ENCODE assay signal across 11 mouse cellular contexts in the genomic region with DNA sequence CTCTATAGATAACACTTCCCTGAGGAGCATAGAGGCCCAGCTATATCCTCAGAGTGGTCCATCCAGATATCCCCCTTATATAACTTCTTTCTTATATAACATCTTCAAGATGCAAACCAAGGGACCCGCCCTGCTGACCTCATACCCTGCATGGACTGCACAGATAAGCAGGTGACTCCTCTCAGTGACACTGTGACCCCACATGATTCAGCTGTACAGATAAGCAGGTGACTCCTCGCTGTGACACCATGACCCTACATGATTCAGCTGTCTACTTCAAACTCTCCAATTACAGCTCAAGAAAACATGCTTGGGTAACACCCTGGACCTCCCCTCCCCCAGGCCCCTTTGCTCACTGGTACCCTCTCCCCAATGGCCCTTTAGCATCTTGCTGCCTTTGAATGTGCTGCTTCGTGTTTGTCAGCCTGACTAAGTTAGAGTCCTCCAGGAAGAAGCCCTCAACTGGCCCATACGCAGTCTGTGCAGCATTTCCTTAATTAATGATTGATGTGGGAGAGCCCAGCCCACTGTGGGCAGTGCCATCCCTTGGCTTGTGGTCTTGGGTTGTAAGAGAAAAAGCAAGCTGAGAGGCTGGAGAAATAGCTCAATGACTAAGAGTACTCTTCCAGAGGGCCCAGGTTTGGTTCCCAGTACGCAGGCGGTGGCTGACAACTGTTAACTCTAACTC. TPM values are rescaled to one million over a fixed set of nuclear protein-coding genes. Genes with fewer than 3 reads are reported as not detected.
DNase-seq lines count a peak whose midpoint lies in the region; ATAC-seq lines count a peak whose summit lies in the region.
"Had no signal": no experiment of that assay in that cellular context is flagged by ENCODE, and none has a peak within 500 bp of the region (broad histone marks: within the 10 kb centered on the region; RNA-seq: fewer than 3 reads in every experiment).

No protein-coding gene starts in this region.

- no peak overlapping the region for H3K9ac ChIP-seq in kidney, embryonic 14.5 days (ENCODE audit: low read depth, low read length)
- no peak overlapping the region for H3K9ac ChIP-seq in limb, embryonic 13.5 days

- H3K9me3 ChIP-seq in kidney, embryonic 14.5 days (ENCODE audit: control insufficient read depth, low read length) = no peaks in the 10 kb centered on the region
- peaks cover under 1% of the 10 kb centered on the region; the same call in 1 of the 2 replicates for H3K9me3 ChIP-seq in limb, embryonic 13.5 days

- no peaks in the 10 kb centered on the region for H3K27me3 ChIP-seq in kidney, embryonic 14.5 days (ENCODE audit: control insufficient read depth, insufficient read depth, low read length)
- no peaks in the 10 kb centered on the region for H3K27me3 ChIP-seq in limb, embryonic 13.5 days

- ATAC-seq in kidney, embryonic 14.5 days (ENCODE audit: low FRiP score, low TSS enrichment) = peak; percentile 52; the same call in 1 of the 2 replicates
- ATAC-seq in limb, embryonic 13.5 days (ENCODE audit: low FRiP score, low read depth) = peak; percentile 77; the same call in 1 of the 2 replicates

- H3K36me3 ChIP-seq in kidney, embryonic 14.5 days (ENCODE audit: control insufficient read depth, insufficient read depth, low read length) = no peaks in the 10 kb centered on the region
- H3K36me3 ChIP-seq in limb, embryonic 13.5 days = no peaks in the 10 kb centered on the region

- H3K27ac ChIP-seq in kidney, embryonic 14.5 days (ENCODE audit: low read depth, low read length) = no peak overlapping the region
- no peak overlapping the region for H3K27ac ChIP-seq in limb, embryonic 13.5 days
- H3K27ac ChIP-seq: left cerebral cortex, adult 2 months had no signal

- H3K4me2 ChIP-seq in kidney, embryonic 14.5 days (replicated peaks; ENCODE audit: low read depth, low read length) = no peak overlapping the region
- H3K4me2 ChIP-seq in limb, embryonic 13.5 days (replicated peaks) = no peak overlapping the region

- no peak for DNase-seq in kidney, postnatal 25 days
- DNase-seq in c-Kit-positive CD71-positive TER-119-negative erythroid progenitor cells, embryonic 14.5 days (ENCODE audit: low read depth) = peak; percentile 87
- DNase-seq in spleen, postnatal 10 days (ENCODE audit: low spot score in 2 of 2) = peak; percentile 70 to 87
- DNase-seq in urinary bladder, postnatal 25 days (ENCODE audit: low spot score) = no peak
- no peak for DNase-seq in layer of hippocampus, adult 9-11 months
- DNase-seq in cerebellum, postnatal 36 days = no peak
- DNase-seq: heart, postnatal 14 days; midbrain, embryonic 14.5 days had no signal

- WGBS in kidney, embryonic 14.5 days = 44% methylated on average over 6 of the region's 6 CpGs
- 56% methylated on average over 6 of the region's 6 CpGs for WGBS in limb, embryonic 13.5 days

- H3K4me1 ChIP-seq in kidney, embryonic 14.5 days (ENCODE audit: control insufficient read depth, insufficient read depth, low read length) = peaks cover 8% of the 10 kb centered on the region
- no peaks in the 10 kb centered on the region for H3K4me1 ChIP-seq in limb, embryonic 13.5 days

- no peak overlapping the region for H3K4me3 ChIP-seq in kidney, embryonic 14.5 days (ENCODE audit: low read length)
- no peak overlapping the region for H3K4me3 ChIP-seq in limb, embryonic 13.5 days
- H3K4me3 ChIP-seq: left cerebral cortex, adult 2 months had no signal

RNA-seq across cellular contexts. Expression of a gene that starts 37.5 kb away (rescaled TPM):
- polyA plus RNA-seq in kidney, embryonic 14.5 days (2014; fragmentation: Nextera tagmentation; extraction: Ambion mirVana) = 21.5 and 27.8 TPM in 2 replicates
- polyA plus RNA-seq in limb, embryonic 13.5 days (2015; fragmentation: Nextera tagmentation; extraction: Ambion mirVana) = 16.5 and 17.6 TPM in 2 replicates

Comparison
In these comparisons a context has a peak if more than half of its experiments do, and no peak if none do; other contexts are left out.
1. DNase-seq: peak in c-Kit-positive CD71-positive TER-119-negative erythroid progenitor cells, embryonic 14.5 days (single experiment) and spleen, postnatal 10 days (2 of 2); none in kidney, postnatal 25 days (0 of 2), urinary bladder, postnatal 25 days (single experiment), layer of hippocampus, adult 9-11 months (single experiment) and cerebellum, postnatal 36 days (0 of 2).